Mouse (Mus musculus): ENCODE measurements around the gene Gm16181.
"Not testable (repeated sequence)": the region's sequence is repeated elsewhere in the genome, so short reads cannot be mapped to it uniquely, and the experiment has no call there.

Gm16181 gene

DNA sequence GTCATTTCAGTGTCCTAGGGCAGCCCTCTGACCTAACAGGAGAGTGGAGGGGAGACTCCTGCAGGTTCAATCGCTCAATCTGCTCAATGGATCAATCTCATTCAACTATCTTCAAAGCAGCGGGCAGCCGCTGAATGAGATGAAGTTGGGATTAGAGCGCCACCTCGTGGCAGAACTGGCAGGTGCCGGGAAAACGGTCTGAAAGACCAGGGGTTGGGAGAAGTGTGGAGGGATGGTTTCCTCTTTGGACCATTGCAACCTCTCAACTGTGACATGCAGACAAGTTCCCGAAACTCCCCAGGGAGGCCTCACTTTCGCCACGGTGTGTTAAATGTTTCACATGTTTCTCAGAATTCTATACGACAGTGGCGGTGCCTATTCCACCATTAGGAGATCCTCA is 11.4 kb downstream of the Gm16181 start:
- peak; percentile 89 to 92 for DNase-seq (ENCODE audit: low spot score in 2 of 2)

DNA sequence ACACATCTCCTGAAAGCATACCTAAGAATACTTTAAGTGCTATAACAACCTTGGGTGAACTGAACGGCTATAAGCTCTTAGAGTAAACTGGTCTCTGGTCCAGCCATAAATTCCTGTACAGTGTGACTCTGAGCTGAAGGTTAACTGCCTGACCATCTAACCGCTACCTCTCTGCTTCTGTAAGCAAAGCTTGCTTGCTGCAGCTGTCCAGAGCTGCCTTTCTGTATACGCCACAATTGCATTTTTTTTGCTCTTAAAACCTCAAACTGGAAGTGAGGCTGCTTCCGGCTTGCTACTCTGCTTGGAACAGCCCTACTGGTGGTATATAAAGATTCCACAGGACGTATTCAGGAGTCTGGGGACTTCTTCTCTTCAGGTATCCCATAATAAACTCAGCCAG is 12.0 kb downstream of the Gm16181 start:
- no peak for DNase-seq (ENCODE audit: low spot score in 2 of 2)

DNA sequence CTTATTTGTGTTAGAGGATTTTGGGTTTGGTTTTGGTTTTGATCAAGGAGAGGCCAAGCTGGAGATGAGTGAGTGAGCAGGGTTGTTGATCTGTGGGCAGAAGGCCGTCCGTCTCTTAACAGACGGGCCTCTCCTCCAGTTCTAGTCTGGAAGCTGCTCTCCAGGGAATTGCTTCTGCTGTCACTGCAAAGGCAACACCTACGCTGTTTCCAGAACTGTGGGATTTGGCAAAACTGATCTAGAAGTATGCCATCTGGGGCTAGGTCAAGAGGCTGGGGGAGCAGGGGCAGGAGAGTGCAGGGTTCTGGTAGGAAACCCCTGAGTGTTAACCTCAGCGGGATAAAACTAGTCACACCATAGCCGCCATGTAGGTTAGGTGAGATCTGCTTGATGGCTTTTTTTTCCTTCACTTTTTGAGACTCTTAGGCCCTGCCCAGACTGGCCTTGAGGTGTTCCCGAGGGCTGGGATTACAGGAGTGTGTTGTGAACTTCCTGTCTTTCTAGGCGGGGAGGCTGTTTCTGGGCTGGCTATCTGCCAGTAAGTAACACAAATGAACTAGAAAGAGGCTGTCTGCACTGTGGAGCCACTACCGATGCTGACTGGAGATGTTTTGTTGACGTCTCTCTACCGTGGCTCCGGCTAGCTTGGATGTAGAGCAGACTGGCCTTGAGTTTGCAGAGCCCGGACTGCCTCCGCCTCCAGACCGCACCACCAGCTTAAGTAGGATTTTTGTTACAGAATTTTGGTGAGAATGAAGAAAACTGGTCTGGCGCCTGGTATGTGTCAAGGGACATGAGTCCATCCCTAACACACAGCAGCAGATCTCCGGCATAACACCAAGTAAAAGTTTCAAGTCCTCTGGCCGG is 12.7 kb downstream of the Gm16181 start, which contains the start of gene Atp6v1g2:
TSS of gene Atp6v1g2 (plus strand) at position 547 of the 867 bp plus-strand sequence.
- no peak for DNase-seq (ENCODE audit: low spot score in 2 of 2)

DNA sequence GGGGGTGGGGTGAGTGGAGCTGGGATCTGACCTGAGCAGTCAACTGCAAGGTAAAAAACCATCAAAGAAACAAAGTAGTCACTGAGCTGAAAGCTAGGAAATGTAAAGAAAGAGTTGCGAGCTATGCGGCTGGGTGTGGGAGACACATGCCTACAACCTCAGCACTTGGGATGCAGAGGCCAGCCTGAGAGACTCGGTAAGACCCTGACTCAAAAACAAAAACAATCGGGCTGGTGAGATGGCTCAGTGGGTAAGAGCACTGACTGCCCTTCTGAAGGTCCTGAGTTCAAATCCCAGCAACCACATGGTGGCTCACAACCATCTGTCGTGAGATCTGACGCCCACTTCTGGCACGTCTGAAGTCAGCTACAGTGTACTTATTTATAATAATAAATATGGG is 13.5 kb downstream of the Gm16181 start:
- DNase-seq (ENCODE audit: low spot score in 2 of 2), result not testable (repeated sequence)

DNA sequence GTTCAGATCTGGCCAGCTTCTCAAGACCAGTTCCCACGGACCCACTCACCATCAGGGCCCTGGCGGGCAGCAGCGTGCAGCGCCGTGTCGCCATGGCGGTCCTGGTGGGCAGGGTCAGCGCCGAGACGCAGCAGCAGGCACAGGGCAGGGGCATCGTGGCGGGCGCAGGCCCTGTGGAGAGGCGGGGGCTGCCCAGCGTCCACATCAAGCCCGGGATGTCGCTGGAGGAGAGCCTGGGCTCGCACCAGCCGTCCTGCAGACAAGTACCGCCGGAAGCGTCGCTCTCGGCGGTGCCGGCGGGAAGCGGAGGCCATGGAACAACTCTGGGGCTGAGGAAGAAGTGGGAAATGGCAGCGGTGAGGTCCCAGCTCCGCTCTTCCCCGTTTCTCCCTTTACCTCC is 14.3 kb downstream of the Gm16181 start:
- DNase-seq (ENCODE audit: low spot score in 2 of 2), result peak; percentile 59 to 67

DNA sequence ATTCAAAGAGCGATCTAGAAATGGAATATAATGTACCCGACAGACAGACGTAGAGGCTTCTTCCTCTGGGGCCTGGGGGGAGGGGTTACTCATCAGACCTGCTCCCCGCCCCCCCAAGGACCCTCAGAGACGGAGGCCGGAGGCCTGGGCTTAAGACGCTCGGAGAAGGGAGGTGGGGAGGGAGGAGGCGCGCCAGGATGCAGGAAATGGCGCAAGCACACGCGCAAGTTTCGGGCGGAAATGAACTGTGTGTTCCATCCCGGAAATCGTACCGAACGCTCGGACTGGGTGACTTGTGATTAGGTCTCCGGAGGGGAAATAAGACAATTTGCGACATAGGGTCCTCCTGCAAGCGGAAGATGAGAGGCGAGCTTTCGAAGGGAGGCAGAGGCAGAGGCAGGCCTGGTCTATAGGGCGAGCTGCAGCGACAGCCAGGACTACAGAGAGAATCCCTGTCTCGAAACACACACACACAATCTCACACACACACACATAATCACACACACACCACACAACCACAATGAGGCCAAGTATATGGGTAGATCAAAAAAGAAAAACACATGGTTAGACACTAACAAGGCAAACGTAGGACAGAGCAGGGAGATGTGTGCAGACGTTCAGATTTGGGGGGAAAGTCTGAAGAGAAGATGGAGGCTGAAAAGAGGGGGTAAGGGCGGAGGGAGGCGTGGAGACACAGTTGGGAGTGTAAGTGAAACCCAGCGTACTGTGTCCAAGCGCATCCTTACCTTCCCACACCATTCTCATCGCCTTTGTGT is 15.2 kb downstream of the Gm16181 start, which contains the start of gene Nfkbil1:
TSS of gene Nfkbil1 (minus strand) at position 179 of the 776 bp plus-strand sequence.
- peak; percentile 73 to 87 for DNase-seq (ENCODE audit: low spot score in 2 of 2)

DNA sequence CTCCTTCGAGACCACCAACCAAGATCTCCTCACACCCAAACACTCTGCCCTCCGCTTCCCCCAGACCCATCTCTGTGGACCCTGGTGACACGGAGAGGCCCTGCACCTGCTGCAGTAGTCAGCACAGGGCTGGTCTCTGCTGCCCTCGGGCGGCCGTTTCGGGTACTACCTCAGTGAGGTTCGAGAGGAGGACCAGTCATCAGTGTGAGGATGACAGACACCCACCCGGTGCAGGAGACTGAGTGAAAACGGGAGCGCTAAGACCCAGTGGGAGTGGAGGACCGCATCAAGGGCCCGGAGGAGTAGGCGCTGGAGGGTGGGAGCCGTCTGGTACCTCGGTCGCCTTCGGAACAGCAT is 15.7 kb downstream of the Gm16181 start:
- DNase-seq (ENCODE audit: low spot score in 2 of 2), result peak; percentile 99 to 100

DNA sequence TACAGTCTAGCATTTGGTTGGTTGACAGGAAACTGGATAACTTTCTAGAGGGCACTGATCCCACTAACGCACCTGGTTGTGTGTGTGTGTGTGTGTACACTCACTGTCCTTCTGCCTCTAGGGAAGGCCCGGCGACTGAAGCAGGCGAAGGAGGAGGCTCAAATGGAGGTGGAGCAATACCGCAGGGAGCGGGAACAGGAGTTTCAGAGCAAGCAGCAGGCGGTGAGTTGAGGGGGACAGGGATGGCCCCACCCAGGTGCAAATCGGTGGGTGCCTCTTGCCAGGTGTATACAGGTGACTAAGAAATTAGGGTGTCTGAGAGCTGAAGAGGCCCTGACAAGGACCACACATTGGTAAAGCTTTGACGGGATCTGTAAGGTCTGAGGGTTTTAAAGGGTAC is 16.4 kb downstream of the Gm16181 start:
- DNase-seq (ENCODE audit: low spot score in 2 of 2), result no peak

DNA sequence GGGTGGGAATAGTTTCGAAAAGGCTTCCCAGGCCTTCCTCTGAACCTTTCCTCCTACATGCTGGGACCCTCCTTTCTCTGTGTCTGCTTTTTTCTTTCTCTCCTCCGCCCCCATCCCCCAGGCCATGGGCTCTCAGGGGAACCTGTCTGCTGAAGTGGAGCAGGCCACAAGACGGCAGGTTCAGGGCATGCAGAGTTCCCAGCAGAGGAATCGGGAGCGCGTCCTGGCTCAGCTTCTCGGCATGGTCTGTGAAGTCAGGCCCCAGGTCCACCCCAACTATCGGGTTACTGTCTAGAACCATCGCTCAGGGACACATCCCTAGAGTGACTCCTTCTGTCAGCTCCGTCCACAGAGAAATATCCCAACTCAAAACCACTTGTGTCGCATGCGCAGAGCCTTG is 16.9 kb downstream of the Gm16181 start:
- no peak for DNase-seq (ENCODE audit: low spot score in 2 of 2)

DNA sequence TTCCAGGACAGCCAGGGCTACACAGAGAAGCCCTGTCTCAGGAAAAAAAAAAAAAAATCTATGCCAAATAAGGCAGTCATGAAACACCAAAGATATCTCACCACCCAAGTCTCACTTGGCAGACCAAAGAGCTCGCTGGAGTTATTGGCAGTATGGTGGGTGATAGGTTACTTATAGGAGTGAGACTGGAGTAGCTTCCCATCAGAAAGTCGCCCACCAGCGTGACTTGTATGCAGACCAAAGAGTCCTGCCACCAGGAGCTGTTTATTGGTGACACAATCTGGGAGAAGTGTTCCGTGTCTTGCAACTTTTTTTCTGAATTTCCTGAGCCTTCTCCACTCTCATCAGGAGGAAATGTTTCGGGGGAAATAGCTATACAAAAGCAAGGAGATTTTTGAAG is 19.1 kb downstream of the Gm16181 start:
- DNase-seq (ENCODE audit: low spot score in 2 of 2), result no peak

DNA sequence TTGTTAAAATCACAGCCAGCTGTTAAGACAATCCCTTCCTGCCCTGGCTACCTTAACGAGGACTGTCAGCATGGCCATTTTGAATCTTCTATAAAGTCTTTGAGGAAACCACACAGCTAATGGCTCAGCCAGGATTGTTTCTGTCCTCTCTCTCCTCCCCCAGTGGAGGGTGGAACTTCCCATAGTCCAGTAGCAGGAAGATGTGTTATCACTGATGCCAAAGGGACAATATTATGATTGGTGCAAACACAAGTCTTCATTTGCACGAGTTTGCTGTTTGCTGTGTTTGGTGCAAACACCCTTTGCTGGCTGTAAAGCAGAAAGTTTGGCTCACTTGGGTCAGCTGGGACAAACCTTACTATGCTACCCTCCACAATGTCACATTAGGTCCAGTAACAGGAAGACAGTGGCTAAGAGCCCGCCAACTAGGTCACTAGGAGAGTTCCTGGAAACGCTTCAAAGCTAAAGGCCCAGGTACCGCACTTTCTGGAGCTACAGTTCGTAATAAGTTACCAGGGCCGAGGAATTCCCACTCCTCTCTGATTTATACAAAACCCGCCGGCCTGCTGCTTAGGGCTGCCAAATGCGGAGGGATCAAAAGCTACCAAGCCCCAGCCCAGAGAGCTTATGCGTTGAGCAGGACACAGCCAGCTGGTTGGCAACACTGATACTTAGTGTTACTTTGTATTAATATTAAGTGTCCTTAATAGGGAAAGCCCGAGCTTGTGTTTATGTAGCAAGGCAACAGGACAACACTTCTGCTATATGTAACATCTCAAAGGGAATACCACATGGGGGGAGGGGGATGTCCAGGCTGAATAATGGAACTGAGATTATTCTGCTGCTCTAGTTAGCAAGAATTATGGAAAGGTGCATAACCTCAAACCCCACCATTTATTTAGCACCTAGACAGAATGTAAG is 20.0 kb downstream of the Gm16181 start:
- no peak for DNase-seq (ENCODE audit: low spot score in 2 of 2)

DNA sequence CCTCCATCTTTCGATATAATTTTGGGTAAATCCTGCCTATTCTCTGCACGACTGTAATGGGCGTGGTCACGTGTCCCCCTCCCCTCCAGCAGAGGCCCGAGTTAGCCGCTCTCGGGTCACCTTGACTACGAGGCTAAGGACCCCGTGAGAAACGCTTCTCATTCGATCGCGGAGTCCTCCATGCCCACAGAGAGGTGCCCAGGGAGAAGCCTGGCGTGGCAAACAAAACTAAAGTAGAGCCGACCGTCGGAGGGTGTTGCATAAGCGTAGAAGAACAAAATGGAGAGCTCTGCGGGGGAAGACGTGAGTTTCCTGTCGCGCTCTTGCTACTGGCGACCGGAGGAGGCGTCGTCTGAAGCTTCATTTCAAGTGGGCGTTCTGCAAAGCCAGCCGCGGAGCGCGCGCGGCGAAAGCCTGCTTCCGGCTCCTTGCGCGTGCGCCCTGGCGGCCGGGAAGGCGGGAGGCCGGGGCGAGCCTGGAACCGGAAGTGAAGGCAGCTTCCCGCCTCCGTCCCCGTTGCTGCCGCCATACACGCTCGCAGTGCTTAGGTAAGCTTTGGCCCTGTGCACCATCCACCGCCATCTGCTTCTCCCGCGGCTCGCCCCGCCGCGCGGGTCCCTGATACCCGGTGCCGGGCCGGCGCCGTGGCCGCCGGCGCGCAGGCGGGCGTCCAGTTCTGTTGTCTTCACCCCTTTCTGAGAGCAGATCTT is 20.8 kb downstream of the Gm16181 start, which contains the start of gene Ddx39b:
TSS of gene Ddx39b (plus strand) at position 442 of the 710 bp plus-strand sequence.
- peak; percentile 92 to 95 for DNase-seq (ENCODE audit: low spot score in 2 of 2)

DNA sequence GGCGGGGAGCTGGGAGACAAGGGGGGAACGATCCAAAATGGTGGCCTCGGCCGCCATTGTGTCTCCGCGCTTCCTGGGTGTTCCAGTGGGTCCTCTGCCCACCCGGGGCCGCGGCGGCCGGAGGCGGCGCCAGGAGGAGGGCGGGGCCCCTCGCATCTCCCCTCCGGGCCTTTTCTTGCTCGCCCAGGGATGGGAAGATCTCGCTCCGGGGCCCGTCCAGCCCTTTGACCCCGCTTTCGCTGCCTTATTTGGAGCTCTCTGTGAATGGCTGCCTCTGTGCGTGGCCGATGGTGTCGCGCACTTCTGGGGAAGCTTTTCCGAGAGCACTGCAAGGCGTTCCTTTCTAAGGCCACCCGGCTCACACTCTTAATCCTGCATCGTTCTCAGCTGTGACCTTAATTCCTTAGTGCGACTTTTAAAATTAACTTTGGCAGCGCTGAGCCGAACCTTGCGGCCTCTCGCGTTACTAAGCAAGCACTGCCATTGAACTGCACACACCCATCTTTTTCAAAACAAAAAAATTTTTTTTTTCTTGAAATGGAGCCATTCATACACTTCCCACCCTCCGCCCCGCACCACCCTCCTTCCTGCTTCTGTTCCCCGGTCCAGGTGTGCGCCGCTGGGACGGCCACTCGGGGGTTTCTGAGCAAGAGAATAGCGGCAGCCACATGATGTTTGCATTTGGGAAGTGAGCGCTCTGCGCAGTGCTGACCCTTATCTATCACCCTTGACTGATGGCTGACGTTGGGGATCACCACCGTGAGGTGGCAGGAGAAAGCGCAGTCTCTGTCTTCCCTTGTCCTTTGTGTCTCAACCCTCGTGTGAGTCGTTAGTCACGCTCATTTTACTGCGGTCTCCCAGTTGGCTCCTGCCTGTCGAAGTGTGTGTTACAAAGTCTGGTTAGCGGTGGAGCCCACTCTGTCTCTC is 21.6 kb downstream of the Gm16181 start:
- DNase-seq (ENCODE audit: low spot score in 2 of 2), result peak; percentile 65 to 70

DNA sequence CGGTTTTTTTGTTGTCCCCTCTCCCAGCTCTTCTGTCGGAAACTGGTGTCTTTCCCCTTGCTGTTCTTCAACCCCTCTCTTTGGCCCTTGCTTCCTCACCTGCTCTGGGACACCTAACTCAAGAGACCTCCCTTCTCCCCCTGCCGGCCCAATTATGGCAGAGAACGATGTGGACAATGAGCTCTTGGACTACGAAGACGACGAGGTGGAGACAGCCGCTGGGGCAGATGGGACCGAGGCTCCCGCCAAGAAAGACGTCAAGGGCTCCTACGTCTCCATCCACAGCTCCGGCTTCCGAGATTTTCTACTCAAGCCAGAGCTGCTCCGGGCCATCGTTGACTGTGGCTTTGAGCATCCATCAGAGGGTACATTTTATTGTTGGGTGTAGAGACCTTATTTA is 22.5 kb downstream of the Gm16181 start:
- DNase-seq (ENCODE audit: low spot score in 2 of 2), result peak; percentile 42 to 56

DNA sequence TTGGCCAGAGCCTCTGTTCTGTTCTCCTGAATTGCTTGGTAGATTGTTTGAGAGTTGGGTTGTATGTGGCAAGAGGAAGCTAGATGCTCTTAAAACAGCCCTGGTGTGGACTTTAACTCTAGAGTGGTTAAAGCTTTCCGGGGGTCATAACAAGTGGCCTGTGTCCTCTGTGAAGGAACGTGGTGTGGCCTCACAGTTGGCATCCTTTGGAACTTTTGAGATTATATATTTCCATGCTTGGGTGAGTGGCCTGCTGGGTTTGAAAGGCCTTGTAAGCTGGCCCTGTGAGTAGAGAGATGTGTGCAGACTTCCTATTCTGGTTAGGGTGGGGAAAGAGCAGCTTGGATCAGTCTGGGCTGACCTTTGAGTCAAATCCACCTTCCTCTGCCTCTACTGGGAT is 24.4 kb downstream of the Gm16181 start:
- DNase-seq (ENCODE audit: low spot score in 2 of 2), result no peak

DNA sequence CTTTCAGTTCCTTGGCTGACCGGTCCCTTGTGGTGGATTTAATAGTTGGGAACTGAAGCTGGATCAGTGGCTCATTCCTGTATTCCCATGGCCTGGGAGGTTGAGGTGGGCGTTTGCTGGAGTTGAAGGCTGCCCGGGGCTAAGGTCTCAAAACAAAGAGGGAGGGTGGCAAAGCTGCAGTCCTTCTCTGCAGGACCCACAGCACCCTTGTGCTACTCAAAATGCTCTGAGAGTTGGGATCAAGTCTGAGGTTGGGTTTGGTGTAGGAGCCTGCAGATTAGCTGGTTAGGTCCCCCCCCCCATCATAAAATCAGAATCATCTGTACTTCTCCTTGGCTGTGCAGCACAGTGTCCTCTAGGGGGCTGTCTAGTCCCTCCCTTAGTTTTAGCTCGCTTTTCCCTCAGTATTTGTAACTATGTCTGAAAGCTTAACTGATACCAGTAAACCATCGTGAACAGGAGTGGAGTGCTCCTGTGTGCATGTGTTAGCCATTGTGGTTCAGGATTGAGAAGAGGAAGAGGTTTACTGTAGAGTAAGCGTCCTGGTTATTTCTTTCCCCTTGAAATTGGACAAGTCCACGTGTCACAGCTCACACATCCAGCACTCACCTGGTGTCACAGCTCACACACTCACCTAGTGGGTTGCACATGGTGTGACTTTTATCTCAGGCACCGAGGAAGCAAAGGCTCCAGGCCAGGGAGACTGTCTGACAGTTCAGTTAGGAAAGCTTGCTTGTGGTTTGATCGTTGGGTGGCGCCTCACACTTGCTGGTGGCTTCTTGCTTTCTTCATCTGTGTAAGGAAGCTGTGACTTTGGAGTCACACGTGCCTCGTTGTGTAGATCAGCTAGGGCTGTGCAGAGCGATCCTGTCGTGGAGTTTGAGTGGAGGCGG is 25.3 kb downstream of the Gm16181 start:
- no peak for DNase-seq (ENCODE audit: low spot score in 2 of 2)

DNA sequence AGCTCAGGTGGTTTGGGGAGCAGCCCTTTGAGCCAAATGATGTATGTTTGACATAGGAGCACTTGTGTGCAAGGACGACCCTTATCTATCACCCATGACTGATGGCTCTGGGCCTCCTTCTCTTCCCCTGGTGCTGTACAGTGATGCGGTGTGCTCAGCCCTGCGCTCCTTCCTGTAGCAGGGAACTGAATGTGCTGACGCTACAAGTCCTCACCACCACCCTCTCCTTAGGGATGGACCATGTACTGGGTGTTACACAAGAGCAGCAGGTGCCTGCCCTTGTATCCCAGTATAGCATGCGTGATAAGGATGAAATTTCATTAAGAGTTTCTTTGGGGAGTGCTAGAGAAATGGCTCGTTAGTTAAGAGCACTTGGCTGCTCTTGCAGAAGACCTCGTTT is 26.5 kb downstream of the Gm16181 start:
- no peak for DNase-seq (ENCODE audit: low spot score in 2 of 2)

DNA sequence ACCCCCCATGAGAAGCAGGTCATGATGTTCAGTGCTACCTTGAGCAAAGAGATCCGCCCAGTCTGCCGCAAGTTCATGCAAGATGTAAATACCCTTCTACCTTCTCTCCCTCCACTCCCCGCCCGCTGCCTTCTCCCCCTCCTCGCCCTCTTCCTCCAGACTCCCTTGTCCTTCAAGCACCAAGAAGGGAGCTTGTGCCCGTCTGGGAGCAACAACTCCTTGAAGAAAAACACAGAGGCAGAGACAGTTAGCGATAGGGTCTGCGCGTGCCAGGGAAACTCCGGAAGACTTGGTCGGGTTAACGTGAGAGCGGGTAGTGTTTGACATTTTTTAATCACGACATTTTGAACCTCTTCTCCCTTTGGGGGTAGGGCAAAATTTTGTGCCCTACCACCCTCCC is 28.4 kb downstream of the Gm16181 start:
- DNase-seq (ENCODE audit: low spot score in 2 of 2), result no peak

Measured in spleen, postnatal 10 days (tissue).